Mouse (Mus musculus) T-cell, adult 2 months (primary cell): ENCODE results near the gene Ceacam2.
"Not testable (repeated sequence)": the region's sequence is repeated elsewhere in the genome, so short reads cannot be mapped to it uniquely, and the experiment has no call there.

ENCODE experiments used
- DNase-seq: peaks from one replicate; pipeline ENCODE4 v3.0.0; 2022; ENCODE audit warnings: low spot score

Gene Ceacam2

GRCm38 (mm10) chr7:25539376-25539907 lies at the start of gene Ceacam2:
TSS of gene Ceacam2 (minus strand) at chr7:25539857.
- DNase-seq: not testable (repeated sequence)

- DNase-seq: no peak
Observed at GRCm38 (mm10) chr7:25585351-25586204, 45.9 kb upstream of the Ceacam2 start.

- no peak for DNase-seq
Observed at GRCm38 (mm10) chr7:25584651-25585050, 45.0 kb upstream of the Ceacam2 start.

- DNase-seq: no peak
Observed at GRCm38 (mm10) chr7:25582301-25582810, 42.7 kb upstream of the Ceacam2 start.

GRCm38 (mm10) chr7:25579441-25579840 lies 39.8 kb upstream of the Ceacam2 start:
- no peak for DNase-seq

- DNase-seq: peak; percentile 65
Observed at GRCm38 (mm10) chr7:25576793-25577437, 37.3 kb upstream of the Ceacam2 start.

- peak; percentile 27 for DNase-seq
Observed at GRCm38 (mm10) chr7:25576308-25576707, 36.7 kb upstream of the Ceacam2 start.

GRCm38 (mm10) chr7:25575870-25576269 lies 36.2 kb upstream of the Ceacam2 start:
- peak; percentile 20 for DNase-seq

GRCm38 (mm10) chr7:25575105-25575504 lies 35.4 kb upstream of the Ceacam2 start:
- DNase-seq: no peak

- not testable (repeated sequence) for DNase-seq
Observed at GRCm38 (mm10) chr7:25573806-25574205, 34.1 kb upstream of the Ceacam2 start.

GRCm38 (mm10) chr7:25568721-25569120 lies 29.1 kb upstream of the Ceacam2 start:
- DNase-seq: no peak

- peak; percentile 9 for DNase-seq
Observed at GRCm38 (mm10) chr7:25541464-25541863, 1.8 kb upstream of the Ceacam2 start.

GRCm38 (mm10) chr7:25539954-25540353 lies 297 bp upstream of the Ceacam2 start:
- peak; percentile 62 for DNase-seq

- no peak for DNase-seq
Observed at GRCm38 (mm10) chr7:25530837-25531236, 8.8 kb downstream of the Ceacam2 start.

- not testable (repeated sequence) for DNase-seq
Observed at GRCm38 (mm10) chr7:25516070-25516777, 23.4 kb downstream of the Ceacam2 start.

- not testable (repeated sequence) for DNase-seq
Observed at GRCm38 (mm10) chr7:25515667-25516066, 24.0 kb downstream of the Ceacam2 start.

GRCm38 (mm10) chr7:25509925-25510324 lies 29.7 kb downstream of the Ceacam2 start:
- no peak for DNase-seq

GRCm38 (mm10) chr7:25494649-25495048 lies 45.0 kb downstream of the Ceacam2 start:
- DNase-seq: no peak

- DNase-seq: not testable (repeated sequence)
Observed at GRCm38 (mm10) chr7:25490698-25491097, 49.0 kb downstream of the Ceacam2 start.

GRCm38 (mm10) chr7:25489382-25489781 lies 50.3 kb downstream of the Ceacam2 start:
- DNase-seq: not testable (repeated sequence)

GRCm38 (mm10) chr7:25486186-25486585 lies 53.5 kb downstream of the Ceacam2 start:
- peak; percentile 6 for DNase-seq

- DNase-seq: no peak
Observed at GRCm38 (mm10) chr7:25485061-25485460, 54.6 kb downstream of the Ceacam2 start.
